Mouse (Mus musculus) ES-Bruce4 (cell line): ENCODE data around the gene Tbx5. TPM values are rescaled to one million over a fixed set of nuclear protein-coding genes. Genes with fewer than 3 reads are reported as not detected.
A peak's percentile ranks its signal among the peaks of the same experiment; 100 is the strongest.

ENCODE experiments used
- H3K27ac ChIP-seq: 2 replicates; pipeline ENCODE4 v1.5.1; 2012; ENCODE audit warnings: low read length, inconsistent platforms; ENCODE audit not compliant: insufficient read depth
- H3K27me3 ChIP-seq: 2 replicates; pipeline ENCODE4 v1.6.1; 2012; ENCODE audit warnings: mild to moderate bottlenecking, low read length, inconsistent platforms; ENCODE audit not compliant: control insufficient read depth, poor library complexity, insufficient read depth, severe bottlenecking
- H3K36me3 ChIP-seq: 2 replicates; pipeline ENCODE4 v1.6.1; 2012; ENCODE audit warnings: inconsistent platforms, mild to moderate bottlenecking, low read length, moderate library complexity; ENCODE audit not compliant: control insufficient read depth, poor library complexity, insufficient read depth, severe bottlenecking
- H3K4me1 ChIP-seq: one replicate; pipeline ENCODE4 v1.8.1; 2011; ENCODE audit warnings: low read length; ENCODE audit not compliant: control insufficient read depth, insufficient read depth
- H3K4me3 ChIP-seq: 2 replicates; pipeline ENCODE4 v1.5.1; 2011; ENCODE audit warnings: low read depth, mild to moderate bottlenecking, low read length
- H3K9ac ChIP-seq: 2 replicates; pipeline ENCODE4 v1.6.1; 2012; ENCODE audit warnings: low read depth, mild to moderate bottlenecking, inconsistent platforms; ENCODE audit not compliant: poor library complexity, severe bottlenecking
- H3K9me3 ChIP-seq: replicated peaks from 2 replicates; pipeline ENCODE4 v1.6.1; 2012; ENCODE audit warnings: mild to moderate bottlenecking, low read length, inconsistent platforms; ENCODE audit not compliant: control insufficient read depth, poor library complexity, insufficient read depth, severe bottlenecking
- CTCF ChIP-seq: IDR thresholded peaks from one replicate; pipeline ENCODE4 v1.8.1; 2011; ENCODE audit warnings: low read depth, low read length
- EP300 ChIP-seq: IDR thresholded peaks from 2 replicates; pipeline ENCODE4 v1.6.1; 2011; ENCODE audit warnings: low read depth, low read length; ENCODE audit not compliant: insufficient read depth
- POLR2A ChIP-seq: IDR thresholded peaks from one replicate; pipeline ENCODE4 v1.8.1; 2011; ENCODE audit warnings: low read length; ENCODE audit not compliant: insufficient read depth
- polyA plus RNA-seq: library from polyadenylated mRNA; stranded (reverse); fragments of >200 nt; gene quantifications from 2 replicates; pipeline ENCODE4 v1.2.4, GENCODE M21; 2011; ENCODE audit warnings: low read depth; ENCODE audit not compliant: missing spikeins, insufficient read depth, insufficient read length

Tbx5 gene
- not detected in 2 replicates for polyA plus RNA-seq

- Histone ChIP-seq H3K9ac (no peak within 1 kb of the TSS), H3K4me1 (no peaks in the 10 kb centered on the region), H3K4me3 (peak within 1 kb of the TSS; percentile 38; the same call in 1 of the 2 replicates), H3K27ac (no peak within 1 kb of the TSS), H3K36me3 (no peaks in the 10 kb centered on the region), H3K27me3 (peaks cover 24% of the 10 kb centered on the region), H3K9me3 (peaks cover 3% of the 10 kb centered on the region; the same call in 1 of the 2 replicates)
- TF ChIP-seq CTCF (no peak), POLR2A (no peak), EP300 (no peak)
Observed at GRCm38 (mm10) chr5:119832479-119832796, at the start of gene Tbx5. TSS of gene Tbx5 (plus strand) at chr5:119832668.

- no peak overlapping the region for H3K4me3 ChIP-seq
- H3K9ac ChIP-seq, result no peak overlapping the region
- H3K36me3 ChIP-seq, result no peaks in the 10 kb centered on the region
- no peak overlapping the region for H3K27ac ChIP-seq
- no peaks in the 10 kb centered on the region for H3K4me1 ChIP-seq
- H3K27me3 ChIP-seq, result no peaks in the 10 kb centered on the region
- no peaks in the 10 kb centered on the region for H3K9me3 ChIP-seq
- peak; percentile 53 for TF ChIP-seq CTCF
- no peak for TF ChIP-seq EP300
- TF ChIP-seq POLR2A, result no peak
Observed at GRCm38 (mm10) chr5:119785959-119786358, 46.5 kb upstream of the Tbx5 start.

DNA sequence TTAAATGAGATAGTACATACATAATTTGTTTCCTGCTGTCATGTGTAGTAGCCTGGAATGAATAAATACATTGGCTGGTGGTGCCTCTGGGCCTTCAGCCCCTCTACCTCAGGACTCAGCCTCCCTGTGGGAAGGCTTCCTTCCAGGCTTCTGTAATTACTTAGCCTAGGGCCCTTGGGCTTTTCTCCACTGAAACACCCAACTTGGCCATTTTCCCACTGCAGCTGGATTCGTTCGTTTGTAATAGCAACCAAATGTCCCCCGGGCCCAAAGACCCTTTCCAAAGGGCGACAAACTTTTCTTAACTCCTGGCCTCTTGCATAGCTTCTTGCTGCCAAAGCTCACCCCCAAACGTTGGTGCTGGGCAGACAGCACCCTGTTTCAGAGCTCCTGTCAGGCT, 40.8 kb upstream of the Tbx5 start:
- TF ChIP-seq EP300, result no peak
- no peak for TF ChIP-seq CTCF
- no peak for TF ChIP-seq POLR2A
- Histone ChIP-seq H3K4me3 (no peak overlapping the region), H3K27ac (no peak overlapping the region), H3K9ac (no peak overlapping the region), H3K36me3 (no peaks in the 10 kb centered on the region), H3K4me1 (no peaks in the 10 kb centered on the region), H3K27me3 (peaks cover 4% of the 10 kb centered on the region; the same call in 1 of the 2 replicates), H3K9me3 (no peaks in the 10 kb centered on the region)

DNA sequence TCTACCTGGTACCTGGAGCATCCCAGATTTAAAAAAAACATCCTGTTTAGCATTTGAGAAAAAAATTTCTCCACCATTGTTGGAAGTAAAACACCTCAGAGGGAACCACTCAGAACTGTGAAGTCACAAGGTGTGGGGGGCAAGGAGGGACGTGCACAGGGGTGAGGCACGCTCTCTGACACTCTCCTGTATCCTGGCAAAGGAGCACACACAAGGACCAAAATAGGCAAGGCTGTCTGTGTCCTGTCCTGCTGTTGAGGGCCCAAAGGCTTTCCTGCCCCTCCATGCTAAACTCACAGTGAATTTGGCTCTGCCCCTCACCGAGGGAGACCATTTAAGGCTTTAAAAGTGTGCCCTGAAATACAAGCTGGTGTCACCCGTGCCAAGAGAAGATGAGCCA, 38.5 kb upstream of the Tbx5 start:
- TF ChIP-seq EP300 (no peak), CTCF (no peak), POLR2A (no peak)
- H3K27ac ChIP-seq, result no peak overlapping the region
- no peak overlapping the region for H3K4me3 ChIP-seq
- H3K9me3 ChIP-seq, result no peaks in the 10 kb centered on the region
- H3K36me3 ChIP-seq, result no peaks in the 10 kb centered on the region
- H3K9ac ChIP-seq, result no peak overlapping the region
- H3K4me1 ChIP-seq, result no peaks in the 10 kb centered on the region
- peaks cover 6% of the 10 kb centered on the region; the same call in 1 of the 2 replicates for H3K27me3 ChIP-seq

DNA sequence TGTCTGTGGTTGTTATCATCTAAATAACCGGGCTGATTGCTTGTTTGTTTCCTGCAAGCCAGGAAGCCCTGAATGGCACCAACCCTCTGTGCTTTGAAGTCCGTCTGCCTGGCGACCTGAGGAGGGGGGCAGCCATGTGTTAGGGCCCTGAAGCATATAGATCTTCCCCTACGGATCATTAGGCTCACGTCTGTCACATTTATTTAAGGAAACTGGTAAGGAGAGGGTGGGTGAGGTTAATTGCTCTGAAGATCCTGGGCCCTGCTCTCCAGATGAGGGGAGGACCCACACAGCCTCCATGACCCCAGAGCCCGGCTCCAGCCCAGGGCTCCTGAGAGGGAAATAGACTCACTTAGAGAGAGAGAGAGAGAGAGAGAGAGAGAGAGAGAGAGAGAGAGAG, 37.1 kb upstream of the Tbx5 start:
- Histone ChIP-seq H3K27me3 (peaks cover 6% of the 10 kb centered on the region; the same call in 1 of the 2 replicates), H3K9me3 (no peaks in the 10 kb centered on the region), H3K9ac (no peak overlapping the region), H3K4me1 (no peaks in the 10 kb centered on the region), H3K36me3 (no peaks in the 10 kb centered on the region), H3K27ac (no peak overlapping the region), H3K4me3 (no peak overlapping the region)
- no peak for TF ChIP-seq POLR2A
- no peak for TF ChIP-seq CTCF
- no peak for TF ChIP-seq EP300

DNA sequence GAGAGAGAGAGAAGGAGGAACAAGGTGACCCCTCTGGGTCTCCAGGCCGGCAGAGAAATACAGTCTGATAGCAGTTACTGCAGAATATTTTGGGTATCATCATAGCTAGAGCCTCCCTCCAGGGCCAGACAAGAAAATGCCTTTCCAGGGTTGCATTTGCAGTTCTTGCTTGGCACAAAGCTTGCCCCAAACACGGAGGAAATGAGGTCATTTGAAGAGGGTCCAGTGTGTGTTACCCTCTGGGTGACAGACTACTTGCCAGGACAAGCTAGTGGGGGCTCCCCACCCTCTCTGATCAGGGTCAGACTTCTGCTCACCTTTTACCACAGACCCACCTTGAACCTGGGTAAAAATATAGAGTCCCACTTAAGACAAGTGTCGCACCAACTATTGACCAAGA, 36.7 kb upstream of the Tbx5 start:
- H3K4me1 ChIP-seq, result no peaks in the 10 kb centered on the region
- no peaks in the 10 kb centered on the region for H3K36me3 ChIP-seq
- H3K27ac ChIP-seq, result no peak overlapping the region
- H3K9ac ChIP-seq, result no peak overlapping the region
- no peaks in the 10 kb centered on the region for H3K9me3 ChIP-seq
- TF ChIP-seq POLR2A (no peak), EP300 (no peak), CTCF (no peak)
- no peak overlapping the region for H3K4me3 ChIP-seq
- peaks cover 6% of the 10 kb centered on the region; the same call in 1 of the 2 replicates for H3K27me3 ChIP-seq
